Mouse (Mus musculus) intestine, embryonic 15.5 days (tissue): ENCODE results near the gene 1810046K07Rik. TPM values are rescaled to one million over a fixed set of nuclear protein-coding genes. Genes with fewer than 3 reads are reported as not detected.

ENCODE experiments used
- ATAC-seq: fragments of 200-750 bp; cut with Nextera tagmentation; 2 replicates; pipeline ENCODE4 v1.8.0; 2017; ENCODE audit warnings: moderate TSS enrichment, moderate library complexity
- H3K27ac ChIP-seq: fragments of 300-500 bp; sonication (generic); 2 replicates; pipeline ENCODE4 v1.5.1; 2015; ENCODE audit warnings: mild to moderate bottlenecking, inconsistent platforms
- H3K27me3 ChIP-seq: fragments of 300-500 bp; sonication (generic); replicated peaks from 2 replicates; pipeline ENCODE4 v1.6.1; 2015; ENCODE audit warnings: inconsistent platforms
- H3K36me3 ChIP-seq: fragments of 300-500 bp; sonication (generic); 2 replicates; pipeline ENCODE4 v1.6.1; 2015; ENCODE audit warnings: inconsistent platforms
- H3K4me1 ChIP-seq: fragments of 300-500 bp; sonication (generic); replicated peaks from 2 replicates; pipeline ENCODE4 v1.6.1; 2015; ENCODE audit warnings: inconsistent platforms
- H3K4me2 ChIP-seq: fragments of 300-500 bp; sonication (generic); replicated peaks from 2 replicates; pipeline ENCODE4 v1.6.1; 2015; ENCODE audit warnings: mild to moderate bottlenecking, inconsistent platforms
- H3K4me3 ChIP-seq: fragments of 300-500 bp; sonication (generic); replicated peaks from 2 replicates; pipeline ENCODE4 v1.5.1; 2015; ENCODE audit warnings: inconsistent platforms
- H3K9ac ChIP-seq: fragments of 300-500 bp; sonication (generic); 2 replicates; pipeline ENCODE4 v1.6.1; 2015; ENCODE audit warnings: inconsistent platforms
- H3K9me3 ChIP-seq: fragments of 300-500 bp; sonication (generic); 2 replicates; pipeline ENCODE4 v1.6.1; 2016; ENCODE audit warnings: inconsistent platforms
- WGBS: fragments of 180-500 bp; shearing (Covaris S2); methylation state at CpG from one replicate; pipeline ENCODE4 v1.1.7; 2015; 5-methylcytosine and 5-hydroxymethylcytosine counted together
- polyA plus RNA-seq: library from polyadenylated mRNA; unstranded; fragments of >200 nt; fragmentation: Nextera tagmentation; extraction: Ambion mirVana; gene quantifications from 2 replicates; pipeline ENCODE4 v1.2.1, GENCODE M21; 2015

The 1810046K07Rik gene
- not detected in 2 replicates for polyA plus RNA-seq

DNA sequence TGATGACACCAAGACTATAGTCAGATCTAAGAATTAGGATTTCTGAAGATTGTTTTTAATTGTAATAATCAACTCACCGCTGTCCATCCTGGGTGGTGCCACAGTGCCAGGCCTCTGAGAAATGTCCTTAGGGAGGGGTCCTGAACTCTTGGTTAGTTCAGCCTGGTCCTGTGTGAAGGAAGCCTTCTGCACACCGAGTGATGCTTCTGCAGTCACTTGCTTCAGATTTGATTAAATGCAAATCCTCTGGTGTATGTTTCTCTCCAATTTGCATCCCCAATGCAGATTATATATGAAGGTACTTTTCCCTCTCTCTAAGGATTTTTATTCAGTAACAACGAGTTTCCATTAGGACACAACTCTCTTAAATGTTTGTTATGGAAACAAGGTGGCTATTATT, at the start of gene 1810046K07Rik:
1810046K07Rik (minus strand) TSS at position 187 of the 400 bp plus-strand sequence.
- H3K9me3 ChIP-seq, result no peaks in the 10 kb centered on the region
- no peaks in the 10 kb centered on the region for H3K36me3 ChIP-seq
- H3K27ac ChIP-seq, result no peak within 1 kb of the TSS
- H3K9ac ChIP-seq, result no peak within 1 kb of the TSS
- no peaks in the 10 kb centered on the region for H3K4me1 ChIP-seq
- WGBS, result 79% methylated on average over 3 of the region's 3 CpGs
- no peak within 1 kb of the TSS for H3K4me2 ChIP-seq
- H3K4me3 ChIP-seq, result no peak within 1 kb of the TSS
- no peaks in the 10 kb centered on the region for H3K27me3 ChIP-seq
- no peak for ATAC-seq

GRCm38 (mm10) chr9:51369560-51369959, 40.8 kb upstream of the 1810046K07Rik start:
- no peak overlapping the region for H3K4me2 ChIP-seq
- no peaks in the 10 kb centered on the region for H3K27me3 ChIP-seq
- no peaks in the 10 kb centered on the region for H3K4me1 ChIP-seq
- H3K36me3 ChIP-seq, result no peaks in the 10 kb centered on the region
- no peak for ATAC-seq
- 58% methylated on average over 3 of the region's 3 CpGs for WGBS
- H3K4me3 ChIP-seq, result no peak overlapping the region
- no peak overlapping the region for H3K9ac ChIP-seq
- no peak overlapping the region for H3K27ac ChIP-seq
- no peaks in the 10 kb centered on the region for H3K9me3 ChIP-seq

GRCm38 (mm10) chr9:51367124-51367523, 38.4 kb upstream of the 1810046K07Rik start:
- Histone ChIP-seq H3K4me1 (no peaks in the 10 kb centered on the region), H3K4me2 (no peak overlapping the region), H3K36me3 (no peaks in the 10 kb centered on the region), H3K9ac (no peak overlapping the region), H3K9me3 (no peaks in the 10 kb centered on the region), H3K27ac (no peak overlapping the region), H3K27me3 (no peaks in the 10 kb centered on the region), H3K4me3 (no peak overlapping the region)
- WGBS, result 73% methylated on average over 3 of the region's 3 CpGs
- ATAC-seq, result no peak

DNA sequence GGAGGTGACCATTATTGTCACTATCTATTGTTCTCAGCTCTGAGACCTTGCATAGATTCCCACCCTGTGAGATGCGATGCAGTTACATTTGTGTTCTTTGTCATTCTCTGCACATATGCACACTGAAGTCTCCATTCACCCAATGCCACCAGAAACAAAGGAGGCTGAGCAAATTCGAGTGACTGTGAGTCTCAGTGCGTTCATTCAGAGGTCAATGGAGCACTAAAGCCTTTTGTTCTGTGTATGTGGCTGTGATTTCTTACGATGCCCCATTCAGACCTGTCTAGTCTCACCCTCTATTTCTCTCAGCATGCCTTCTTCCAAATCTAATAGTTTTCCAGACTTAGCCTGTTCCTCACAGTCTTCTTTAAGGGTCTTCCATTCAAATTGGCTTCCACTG, 35.3 kb upstream of the 1810046K07Rik start:
- no peak for ATAC-seq
- no peaks in the 10 kb centered on the region for H3K27me3 ChIP-seq
- H3K27ac ChIP-seq, result no peak overlapping the region
- no peak overlapping the region for H3K4me3 ChIP-seq
- H3K9me3 ChIP-seq, result no peaks in the 10 kb centered on the region
- H3K4me2 ChIP-seq, result no peak overlapping the region
- H3K4me1 ChIP-seq, result no peaks in the 10 kb centered on the region
- no peak overlapping the region for H3K9ac ChIP-seq
- no peaks in the 10 kb centered on the region for H3K36me3 ChIP-seq
- WGBS, result 81% methylated on average over 4 of the region's 4 CpGs

DNA sequence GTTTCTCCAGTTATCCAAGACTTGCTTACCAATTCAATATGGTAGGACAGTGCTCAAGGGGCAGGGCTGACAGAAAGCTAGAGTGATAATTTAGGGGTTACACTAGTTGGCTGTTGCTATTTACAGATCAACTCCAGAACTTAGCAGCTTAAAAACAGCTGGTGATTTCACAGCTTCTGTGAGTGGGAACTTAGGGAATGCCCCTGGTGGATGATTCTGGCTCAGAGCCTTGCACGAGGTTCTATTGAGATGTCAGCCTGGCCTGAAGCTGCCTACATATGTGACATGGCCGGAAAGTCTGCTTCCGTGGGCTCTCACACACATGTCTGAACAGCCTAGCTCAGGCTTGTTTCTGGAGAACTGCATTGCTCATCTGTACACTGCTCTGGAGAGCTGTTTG, 24.8 kb upstream of the 1810046K07Rik start:
- Histone ChIP-seq H3K27me3 (no peaks in the 10 kb centered on the region), H3K27ac (no peak overlapping the region), H3K4me2 (no peak overlapping the region), H3K4me3 (no peak overlapping the region), H3K9ac (no peak overlapping the region), H3K4me1 (no peaks in the 10 kb centered on the region), H3K36me3 (no peaks in the 10 kb centered on the region), H3K9me3 (no peaks in the 10 kb centered on the region)
- ATAC-seq, result no peak
- WGBS, result 69% methylated on average over 3 of the region's 3 CpGs

- Histone ChIP-seq H3K36me3 (no peaks in the 10 kb centered on the region), H3K4me3 (no peak overlapping the region), H3K4me2 (no peak overlapping the region), H3K27ac (no peak overlapping the region), H3K9ac (no peak overlapping the region), H3K27me3 (no peaks in the 10 kb centered on the region), H3K4me1 (no peaks in the 10 kb centered on the region), H3K9me3 (no peaks in the 10 kb centered on the region)
- WGBS, result 88% methylated on average over 3 of the region's 3 CpGs
- no peak for ATAC-seq
Measured at GRCm38 (mm10) chr9:51352896-51353295, 24.2 kb upstream of the 1810046K07Rik start.

GRCm38 (mm10) chr9:51349422-51349821, 20.7 kb upstream of the 1810046K07Rik start:
- Histone ChIP-seq H3K27me3 (no peaks in the 10 kb centered on the region), H3K27ac (no peak overlapping the region), H3K9me3 (no peaks in the 10 kb centered on the region), H3K4me1 (no peaks in the 10 kb centered on the region), H3K4me3 (no peak overlapping the region), H3K9ac (no peak overlapping the region), H3K36me3 (no peaks in the 10 kb centered on the region), H3K4me2 (no peak overlapping the region)
- no peak for ATAC-seq
- 66% methylated on average over 5 of the region's 5 CpGs for WGBS

DNA sequence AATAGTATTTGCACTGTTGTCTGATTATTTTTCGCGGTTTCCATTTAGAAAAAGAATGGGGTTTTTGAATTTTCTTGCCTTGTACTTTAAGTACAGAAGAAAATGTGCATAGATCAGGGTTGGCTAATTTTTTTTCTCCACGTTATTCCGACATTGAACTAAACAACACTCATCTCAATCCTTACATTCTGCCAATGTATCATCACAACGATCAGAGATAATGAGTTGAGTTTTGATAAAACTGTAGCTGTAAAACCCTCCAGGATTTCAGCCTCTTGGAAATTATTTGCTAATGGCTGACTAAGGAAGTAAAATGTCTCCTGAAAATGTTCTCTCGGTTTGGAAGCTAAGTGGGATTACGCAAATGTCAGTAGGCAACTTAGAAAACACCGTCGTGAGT, 17.1 kb upstream of the 1810046K07Rik start:
- no peak for ATAC-seq

DNA sequence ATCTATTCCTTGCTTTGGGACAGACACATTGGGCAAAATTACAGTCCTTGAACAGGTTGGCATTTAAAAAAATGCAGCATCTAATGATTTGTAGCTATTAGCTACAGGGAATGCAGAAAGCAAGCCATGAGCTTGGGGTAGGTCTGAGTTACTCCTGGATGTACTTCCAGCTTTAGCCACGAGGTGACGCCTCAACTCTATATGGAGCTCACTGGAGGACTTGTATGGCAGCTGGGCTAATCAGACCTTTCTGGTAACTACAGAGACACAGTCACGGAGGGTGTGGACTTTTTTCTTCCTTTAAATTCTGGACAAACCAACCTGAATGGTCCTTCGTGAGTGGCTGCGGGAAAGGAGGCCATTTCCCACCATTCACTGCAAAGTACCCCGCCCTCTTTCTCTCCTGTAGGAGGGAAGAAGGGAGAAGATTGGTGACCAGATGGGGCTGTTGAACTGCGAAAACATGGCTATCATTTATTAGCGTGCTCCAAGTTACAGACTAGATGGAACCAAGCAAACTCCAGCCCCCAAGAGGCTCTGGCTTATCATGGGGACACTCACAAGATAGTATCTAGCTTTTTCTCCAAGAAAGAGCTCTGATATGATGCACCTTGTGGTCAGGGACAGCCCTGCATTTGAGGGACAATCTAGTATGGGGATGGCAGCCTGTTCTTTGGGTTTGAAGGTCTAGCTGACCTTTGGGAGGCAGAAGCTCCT, 6.7 kb upstream of the 1810046K07Rik start:
- Histone ChIP-seq H3K9me3 (no peaks in the 10 kb centered on the region), H3K4me2 (peak overlapping the region; percentile 38), H3K27ac (no peak overlapping the region), H3K9ac (no peak overlapping the region), H3K4me3 (no peak overlapping the region), H3K4me1 (0 out of 2 replicates have a peak, but pooled peaks cover 2% of the 10 kb centered on the region), H3K36me3 (no peaks in the 10 kb centered on the region), H3K27me3 (no peaks in the 10 kb centered on the region)
- ATAC-seq, result peak; percentile 84
- WGBS, result 24% methylated on average over 8 of the region's 8 CpGs

More for the DNA sequence above, 17.1 kb upstream of the 1810046K07Rik start:
- H3K27ac ChIP-seq, result no peak overlapping the region
- no peak overlapping the region for H3K4me2 ChIP-seq
- H3K4me1 ChIP-seq, result no peaks in the 10 kb centered on the region
- H3K9ac ChIP-seq, result no peak overlapping the region
- H3K27me3 ChIP-seq, result no peaks in the 10 kb centered on the region
- 85% methylated on average over 9 of the region's 9 CpGs for WGBS
- H3K4me3 ChIP-seq, result no peak overlapping the region
- H3K36me3 ChIP-seq, result no peaks in the 10 kb centered on the region
- no peaks in the 10 kb centered on the region for H3K9me3 ChIP-seq

- H3K27ac ChIP-seq, result no peak overlapping the region
- H3K9ac ChIP-seq, result no peak overlapping the region
- H3K4me2 ChIP-seq, result no peak overlapping the region
- no peak overlapping the region for H3K4me3 ChIP-seq
- 91% methylated on average over 13 of the region's 13 CpGs for whole genome bisulfite sequencing
- 0 out of 2 replicates have a peak, but pooled peaks cover 2% of the 10 kb centered on the region for H3K4me1 ChIP-seq
- H3K9me3 ChIP-seq, result no peaks in the 10 kb centered on the region
- H3K36me3 ChIP-seq, result no peaks in the 10 kb centered on the region
- H3K27me3 ChIP-seq, result no peaks in the 10 kb centered on the region
- ATAC-seq, result no peak
Measured at GRCm38 (mm10) chr9:51331449-51332238, 2.9 kb upstream of the 1810046K07Rik start.

GRCm38 (mm10) chr9:51327555-51327903, 1.2 kb downstream of the 1810046K07Rik start:
- Histone ChIP-seq H3K4me1 (no peaks in the 10 kb centered on the region), H3K4me2 (no peak overlapping the region), H3K9me3 (no peaks in the 10 kb centered on the region), H3K36me3 (no peaks in the 10 kb centered on the region), H3K27ac (no peak overlapping the region), H3K4me3 (no peak overlapping the region), H3K9ac (no peak overlapping the region), H3K27me3 (no peaks in the 10 kb centered on the region)
- ATAC-seq, result no peak
- 73% methylated on average over 5 of the region's 5 CpGs for WGBS

DNA sequence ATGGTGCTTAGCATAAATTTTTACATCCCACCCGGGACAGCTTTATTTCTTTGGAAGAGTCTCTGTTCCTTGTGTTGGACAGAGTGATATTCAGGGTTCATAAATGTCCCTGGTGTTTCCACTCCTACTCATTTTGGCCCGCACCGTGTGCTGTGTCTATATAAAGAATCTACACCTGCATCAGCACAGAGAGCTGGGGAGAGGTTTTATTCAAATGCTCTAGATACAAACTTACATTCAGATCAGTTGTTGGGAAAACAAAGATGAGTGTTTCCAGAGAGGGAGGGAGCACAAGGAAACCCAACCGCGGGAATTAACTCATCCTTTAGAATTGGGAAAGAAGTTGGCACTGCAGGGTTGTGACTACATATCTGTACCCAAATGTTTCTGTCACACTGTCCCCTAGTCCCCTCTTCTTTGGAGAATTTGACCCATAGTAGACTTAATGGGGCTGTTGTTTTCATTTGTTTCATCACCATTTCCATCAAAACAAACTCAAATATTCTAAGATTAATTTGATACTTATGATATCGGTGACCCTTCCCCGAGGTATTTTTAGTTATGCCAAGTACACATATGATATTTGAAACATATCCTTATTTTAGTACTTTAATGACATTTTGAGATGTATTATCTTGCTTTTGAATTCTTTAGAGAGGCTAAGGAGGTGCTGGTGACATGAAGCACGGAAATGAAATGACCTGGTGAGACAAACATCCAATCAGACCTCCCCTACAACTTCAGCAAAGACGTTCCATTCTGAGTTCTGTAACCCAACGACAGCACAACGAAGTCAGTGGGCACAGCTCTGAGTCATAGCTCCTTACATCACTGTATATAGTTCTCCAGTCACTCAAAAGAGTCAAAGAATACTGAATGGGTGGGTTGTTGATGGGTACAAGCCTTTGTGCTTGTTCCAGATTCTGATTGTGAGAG, 1.8 kb downstream of the 1810046K07Rik start:
- Histone ChIP-seq H3K9me3 (no peaks in the 10 kb centered on the region), H3K4me1 (no peaks in the 10 kb centered on the region), H3K27me3 (no peaks in the 10 kb centered on the region), H3K27ac (no peak overlapping the region), H3K4me2 (no peak overlapping the region), H3K9ac (no peak overlapping the region), H3K36me3 (no peaks in the 10 kb centered on the region), H3K4me3 (no peak overlapping the region)
- WGBS, result 82% methylated on average over 11 of the region's 11 CpGs
- ATAC-seq, result no peak
